Mouse (Mus musculus): ENCODE data around the gene Zfp612. TPM values are rescaled to one million over a fixed set of nuclear protein-coding genes. Genes with fewer than 3 reads are reported as not detected.
"Not testable (repeated sequence)": the region's sequence is repeated elsewhere in the genome, so short reads cannot be mapped to it uniquely, and the experiment has no call there.

Zfp612 gene
- total RNA-seq (2021): 9.0 and 10.0 TPM in 2 replicates
- long read RNA-seq, full-length matches to known transcripts: 15 of 23 reads
- long read RNA-seq, partial matches to known transcripts: 0 of 23 reads
- long read RNA-seq, other reads (novel, unspliced or antisense): 8 of 23 reads

GRCm38 (mm10) chr8:110079282-110080221 lies at the start of gene Zfp612:
TSS of gene Zfp612 (plus strand) at chr8:110079746.
- peak; percentile 70 for DNase-seq

DNA sequence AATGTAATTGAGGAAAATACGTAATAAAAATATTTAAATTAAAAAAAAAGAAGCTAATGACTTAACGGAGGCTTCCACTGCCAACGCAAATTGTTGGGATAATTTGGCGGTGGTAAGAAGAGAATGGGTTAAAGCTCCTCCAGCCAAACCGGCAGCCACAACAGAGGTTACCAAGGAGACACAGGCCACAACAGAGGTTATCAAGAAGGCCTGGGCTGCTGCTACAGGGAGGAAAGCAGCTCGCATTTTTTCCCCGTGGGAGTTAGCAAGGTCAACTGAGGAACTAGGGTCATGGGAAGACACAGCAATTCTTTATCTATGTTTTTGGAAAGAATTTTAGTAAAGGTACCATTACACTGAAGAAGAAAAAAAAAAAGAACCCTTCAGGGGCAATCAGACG lies 45.8 kb upstream of the Zfp612 start:
- DNase-seq: not testable (repeated sequence)

- no peak for DNase-seq
Measured at GRCm38 (mm10) chr8:110034331-110034730, 45.2 kb upstream of the Zfp612 start.

- DNase-seq: peak; percentile 12
Measured at GRCm38 (mm10) chr8:110036156-110036555, 43.4 kb upstream of the Zfp612 start.

DNA sequence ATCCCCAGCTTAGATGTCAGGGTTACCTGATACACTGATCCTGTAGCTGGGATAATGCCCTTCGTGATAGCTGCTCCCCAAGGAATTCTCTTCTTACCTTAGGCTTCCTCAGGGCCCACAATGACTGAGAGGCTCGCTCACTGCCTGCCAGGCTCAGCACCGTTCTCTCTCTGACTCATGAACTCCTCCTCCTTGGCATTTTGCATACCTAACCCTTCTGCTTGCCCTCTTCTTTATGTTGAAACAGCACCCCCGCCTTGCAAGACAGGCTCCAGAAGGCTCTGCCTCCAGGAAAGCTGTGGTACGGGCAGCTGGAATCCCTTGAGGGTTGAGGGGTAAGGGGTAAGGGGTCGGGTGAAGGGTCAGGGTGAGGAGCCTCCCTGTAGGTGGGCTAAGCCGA lies 40.3 kb upstream of the Zfp612 start:
- no peak for DNase-seq

GRCm38 (mm10) chr8:110039659-110040058 lies 39.9 kb upstream of the Zfp612 start, which contains the start of gene Chst4:
TSS of gene Chst4 (minus strand) at chr8:110039740.
- no peak for DNase-seq

DNA sequence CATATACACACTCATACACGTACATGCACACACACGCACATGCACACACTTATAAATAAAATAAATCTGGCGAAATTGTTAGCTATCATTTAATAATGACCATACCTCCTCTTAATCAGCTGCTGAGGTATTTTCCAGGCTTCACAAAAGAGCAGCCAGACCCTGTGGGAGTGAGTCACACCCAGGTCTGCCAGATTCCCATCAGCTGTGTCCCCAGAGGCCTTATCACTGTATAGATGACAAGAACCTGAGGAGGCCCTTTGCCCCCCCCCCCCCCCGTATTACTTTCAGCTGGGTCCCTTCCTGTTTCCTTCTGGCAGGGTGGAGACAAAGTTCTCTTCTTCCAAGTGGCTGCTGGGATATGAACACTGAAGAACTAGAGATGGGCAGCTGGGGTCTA lies 39.0 kb upstream of the Zfp612 start:
- DNase-seq: no peak

DNA sequence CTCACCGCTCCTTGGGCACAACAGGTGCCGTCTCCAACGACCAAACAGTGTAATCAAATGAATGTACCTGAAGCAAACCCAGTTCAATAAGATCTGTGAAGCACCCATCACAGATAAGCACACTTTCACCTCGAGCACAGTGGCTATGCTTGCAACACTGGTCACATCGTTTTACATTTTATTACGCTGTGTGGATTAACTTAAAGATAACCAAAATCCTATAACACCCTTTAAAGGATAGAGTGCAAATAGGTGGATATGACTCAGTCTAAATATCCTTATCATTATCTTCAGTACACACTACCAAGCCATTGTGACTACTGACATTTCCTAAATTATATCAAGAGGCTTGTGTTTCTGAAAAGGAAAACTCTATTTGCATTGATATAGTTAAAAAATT lies 28.3 kb upstream of the Zfp612 start:
- no peak for DNase-seq

GRCm38 (mm10) chr8:110058207-110058606 lies 21.3 kb upstream of the Zfp612 start:
- no peak for DNase-seq

GRCm38 (mm10) chr8:110064161-110064560 lies 15.4 kb upstream of the Zfp612 start:
- no peak for DNase-seq

GRCm38 (mm10) chr8:110064606-110065365 lies 14.8 kb upstream of the Zfp612 start:
- no peak for DNase-seq

GRCm38 (mm10) chr8:110065676-110066075 lies 13.9 kb upstream of the Zfp612 start:
- no peak for DNase-seq

DNA sequence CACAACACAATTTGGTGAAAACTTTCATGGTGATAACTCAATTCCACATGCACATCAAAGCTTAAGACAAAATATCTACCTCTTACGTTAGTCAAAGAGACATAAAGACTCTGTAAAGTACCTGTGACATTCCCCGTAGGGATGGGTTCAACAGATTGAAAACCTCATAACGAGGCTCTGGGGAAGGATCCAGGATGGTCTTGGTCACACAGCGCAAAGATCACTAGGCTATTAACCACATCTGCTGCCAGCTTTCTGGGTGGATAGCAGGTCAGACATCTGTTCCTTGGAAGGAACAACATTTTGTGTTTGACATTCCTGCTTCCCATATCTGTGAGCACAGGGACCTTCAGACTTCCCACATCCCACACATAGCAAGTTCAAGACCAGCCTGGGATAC lies 9.8 kb upstream of the Zfp612 start:
- DNase-seq: no peak

DNA sequence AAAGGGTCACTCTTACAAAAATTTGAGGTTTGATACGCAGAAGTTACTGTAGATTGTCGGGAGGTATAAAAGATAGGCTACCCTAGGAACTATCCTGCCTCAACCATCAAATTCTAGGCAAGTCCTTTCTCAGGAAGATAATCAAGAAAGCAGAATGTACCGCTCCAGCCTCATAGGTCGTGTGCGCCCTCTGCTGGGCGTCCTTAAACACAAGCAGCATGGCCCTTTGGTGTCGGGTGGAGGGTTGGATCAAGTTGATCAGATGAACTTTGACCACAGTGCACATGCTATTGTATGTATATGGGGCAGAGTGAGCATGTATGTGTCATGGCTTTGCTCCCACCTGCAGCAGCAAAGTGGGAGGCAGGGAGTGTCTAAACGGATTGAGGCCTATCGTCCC lies 7.9 kb upstream of the Zfp612 start:
- DNase-seq: peak; percentile 73

- no peak for DNase-seq
Measured at GRCm38 (mm10) chr8:110074496-110074895, 5.0 kb upstream of the Zfp612 start.

DNA sequence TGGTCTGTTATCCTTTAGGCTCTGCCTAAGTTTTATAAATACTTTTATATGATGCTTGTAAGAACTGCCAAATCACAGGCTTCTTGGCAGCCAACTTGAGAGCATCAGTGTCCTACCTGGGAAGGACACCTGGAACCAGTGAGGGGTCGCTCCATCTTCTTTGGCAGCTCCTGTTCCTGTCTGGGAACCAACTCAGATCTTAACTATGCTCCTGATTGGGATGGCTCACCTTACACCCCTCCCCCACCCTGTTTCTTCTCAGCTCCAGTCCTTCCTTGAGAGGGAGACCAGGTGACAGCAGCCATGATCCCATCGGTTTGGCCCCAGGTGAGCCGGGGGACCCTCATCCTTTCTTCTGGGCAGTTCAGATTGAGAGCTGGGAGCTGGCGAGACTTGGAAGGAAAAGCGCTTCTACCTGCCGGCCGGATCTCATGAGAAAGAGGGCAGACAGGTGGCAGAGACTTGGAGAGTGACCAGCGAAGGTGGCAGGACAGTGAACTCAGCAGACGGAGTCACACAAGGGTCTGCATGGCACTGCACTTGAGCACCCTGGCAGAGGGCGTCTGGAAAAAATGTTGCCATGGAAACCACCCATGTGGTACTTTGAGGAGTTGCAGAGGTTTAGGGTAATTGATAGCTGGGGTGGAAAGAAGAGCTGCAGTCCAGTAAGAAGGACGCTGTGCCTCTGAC lies 3.0 kb downstream of the Zfp612 start:
- no peak for DNase-seq

DNA sequence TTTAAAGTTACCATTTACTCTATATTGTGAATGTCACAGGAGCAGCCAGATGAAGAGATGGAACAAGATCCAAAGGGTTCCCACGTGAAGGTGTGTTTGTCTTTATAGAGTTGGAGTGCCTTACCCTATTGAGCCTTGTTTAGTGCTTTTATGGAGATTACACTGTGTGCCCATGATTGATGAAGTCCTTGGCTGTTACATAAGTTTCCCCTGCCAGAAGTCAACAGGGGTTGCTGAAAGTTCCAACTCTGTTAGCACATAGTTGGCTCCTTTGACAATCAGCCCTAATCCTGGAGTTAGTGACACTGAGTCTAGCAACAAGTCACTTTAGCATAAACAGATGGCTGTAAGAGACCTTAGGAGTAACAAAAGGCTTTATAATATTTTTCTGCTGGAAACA lies 12.3 kb downstream of the Zfp612 start:
- no peak for DNase-seq

GRCm38 (mm10) chr8:110100907-110101306 lies 21.4 kb downstream of the Zfp612 start, which contains the start of gene Gm21964:
TSS of gene Gm21964 (plus strand) at chr8:110101207.
- no peak for DNase-seq

- DNase-seq: no peak
Measured at GRCm38 (mm10) chr8:110101676-110102075, 22.1 kb downstream of the Zfp612 start.

DNA sequence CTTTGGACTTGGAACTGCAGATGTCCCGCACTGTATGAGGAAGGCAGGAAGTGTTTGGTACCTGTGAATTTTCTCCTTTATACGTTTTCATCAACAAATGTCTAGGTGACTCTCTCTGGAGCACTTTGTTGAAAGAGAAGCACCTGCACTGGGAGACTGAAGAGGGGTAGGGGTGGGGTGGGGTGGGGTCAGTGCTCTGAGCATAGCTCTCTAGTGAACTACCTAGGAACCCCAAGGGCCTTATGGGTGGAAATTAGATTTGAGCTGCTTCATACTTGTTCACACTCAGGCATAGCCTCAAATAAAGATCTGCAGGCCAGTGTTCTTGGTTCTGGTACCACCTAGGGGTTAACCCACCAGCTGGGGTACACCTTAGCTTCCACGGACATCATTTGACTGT lies 23.1 kb downstream of the Zfp612 start, which contains the start of gene Gm17720:
Gene Gm17720, minus strand, starts transcription at position 101 of the 400 bp plus-strand sequence.
- no peak for DNase-seq

DNA sequence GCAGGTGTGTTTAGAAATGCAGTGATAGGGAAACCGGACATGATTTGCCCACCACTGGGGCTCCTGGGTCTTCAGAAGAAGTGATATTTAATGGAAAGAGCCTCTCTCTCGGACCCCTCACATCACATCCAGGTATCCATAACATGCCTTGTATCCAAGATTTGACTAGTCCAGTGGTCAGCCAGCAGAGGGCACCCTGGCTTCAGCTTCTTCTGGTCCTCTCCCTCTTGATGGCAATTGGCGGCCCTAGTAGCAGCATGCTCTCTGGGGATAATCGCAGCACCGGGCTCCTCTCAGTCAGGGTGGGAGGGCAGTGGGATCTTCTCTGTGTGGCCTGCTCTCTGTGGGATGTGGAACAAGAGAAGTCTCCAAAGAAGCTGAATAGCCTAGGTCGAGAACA lies 40.2 kb downstream of the Zfp612 start:
- DNase-seq: peak; percentile 28

DNA sequence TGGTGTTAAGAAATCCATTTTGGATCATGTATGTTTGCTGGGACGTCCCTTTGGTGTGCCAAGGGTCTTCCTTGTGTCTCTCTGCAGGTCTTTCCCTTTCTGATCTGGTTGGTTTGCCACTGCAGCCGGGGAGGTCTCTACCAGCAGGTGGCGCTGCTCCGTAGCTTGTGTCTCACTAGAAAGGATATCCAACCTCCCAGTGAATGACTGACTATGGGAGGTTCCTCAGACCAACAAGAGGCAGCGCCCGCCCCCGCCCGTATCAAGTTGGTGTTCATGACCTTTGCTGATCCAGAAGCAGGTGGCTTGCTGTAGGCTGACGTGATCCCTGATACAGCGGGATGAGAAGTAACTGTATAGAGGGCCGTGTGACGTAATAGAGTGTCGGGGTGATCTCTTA lies 51.0 kb downstream of the Zfp612 start:
- DNase-seq: peak; percentile 78

Data from adrenal gland, postnatal 25 days (tissue).